Mouse (Mus musculus) layer of hippocampus, adult 8-10 months (tissue): ENCODE measurements around the gene Slc26a11. TPM values are rescaled to one million over a fixed set of nuclear protein-coding genes. Genes with fewer than 3 reads are reported as not detected.

ENCODE experiments used
- DNase-seq, 2 experiments: peaks; one replicate each; pipeline ENCODE4 v3.0.0; 2022; ENCODE audit warnings: low spot score in 2 of 2
- microRNA-seq, 2 experiments: library from miRNA; unstranded; fragments of <30 nt; microRNA quantifications; one replicate each; pipeline ENCODE4 v1.2.0; 2022
- total RNA-seq, 4 experiments: library from RNA; stranded (reverse); gene quantifications; 2 replicates each; pipeline ENCODE4 v1.2.4; 2022

Gene Slc26a11
- total RNA-seq, 4 experiments from 2014 or later = 6.0 to 6.9 (median 6.3) TPM

DNA sequence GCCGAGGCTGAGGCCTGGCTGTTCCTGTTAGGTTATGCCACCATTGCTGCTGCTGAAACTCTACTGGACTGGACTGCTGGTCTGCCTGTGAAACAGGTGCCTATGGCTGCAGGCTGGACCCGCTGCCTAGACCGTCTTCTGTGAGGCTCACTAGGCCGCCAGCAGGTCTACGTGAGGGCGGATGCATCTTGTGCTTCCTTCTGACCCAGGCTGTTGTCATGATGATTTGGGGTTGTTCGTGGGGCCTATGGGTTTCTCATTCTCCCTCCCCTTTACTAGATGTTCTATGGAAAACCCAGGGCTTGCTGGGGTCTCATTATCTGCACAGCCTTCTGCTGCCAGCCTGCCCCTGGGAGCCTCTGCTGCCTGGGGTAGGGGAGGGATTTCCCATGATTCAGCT lies 41.1 kb downstream of the Slc26a11 start:
- no peak for DNase-seq

DNA sequence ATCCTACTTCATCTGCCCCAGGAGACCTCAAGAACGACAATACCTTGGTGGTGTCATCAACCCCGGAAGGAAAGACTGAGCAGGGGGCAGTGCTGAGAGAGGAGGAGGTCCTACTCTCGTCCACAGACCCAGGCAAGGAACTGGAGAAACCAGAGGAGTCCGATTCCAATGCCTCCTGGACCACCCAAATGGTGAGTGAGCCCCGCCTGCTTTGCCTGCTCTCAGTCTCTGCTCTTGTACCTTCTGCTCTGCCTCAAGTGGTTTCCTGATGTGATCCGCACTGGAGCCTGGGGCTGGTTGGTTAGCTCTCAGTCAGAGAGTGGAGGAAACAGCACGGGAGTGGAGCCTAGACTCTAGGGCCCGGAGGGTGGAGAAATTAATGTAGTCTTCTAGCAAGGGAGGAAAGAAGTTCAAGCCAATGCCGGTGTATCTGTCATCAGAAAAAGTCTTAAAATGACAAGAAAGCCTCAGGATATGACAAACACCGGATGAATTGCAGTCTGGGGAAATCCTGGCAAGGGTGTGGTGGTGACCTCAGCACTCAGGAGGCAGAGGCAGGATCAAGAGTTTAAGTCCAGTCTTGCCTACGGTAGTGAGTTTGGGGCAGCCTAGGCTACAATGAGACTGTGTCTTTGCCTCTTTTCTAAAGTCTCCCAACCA lies 47.3 kb downstream of the Slc26a11 start:
- no peak for DNase-seq

DNA sequence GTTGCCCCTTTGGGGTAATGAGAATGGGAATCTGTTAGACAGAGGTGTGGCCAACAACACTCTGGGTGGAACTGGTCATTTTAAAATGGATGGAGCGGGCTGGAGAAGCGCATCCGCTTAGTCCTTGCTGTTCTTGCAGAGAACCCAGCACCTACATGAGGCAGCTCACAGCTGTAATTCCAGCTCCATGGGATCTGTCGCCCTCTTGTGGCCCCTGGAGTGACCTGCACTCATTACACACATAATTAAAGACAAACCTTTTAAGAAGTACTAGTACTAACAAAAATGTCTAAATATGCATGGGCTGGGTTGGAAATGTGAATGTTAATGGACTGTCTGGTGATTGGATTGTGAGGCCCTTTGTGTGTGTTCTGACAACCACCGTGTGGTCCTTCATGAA lies 49.3 kb downstream of the Slc26a11 start:
- no peak for DNase-seq

DNA sequence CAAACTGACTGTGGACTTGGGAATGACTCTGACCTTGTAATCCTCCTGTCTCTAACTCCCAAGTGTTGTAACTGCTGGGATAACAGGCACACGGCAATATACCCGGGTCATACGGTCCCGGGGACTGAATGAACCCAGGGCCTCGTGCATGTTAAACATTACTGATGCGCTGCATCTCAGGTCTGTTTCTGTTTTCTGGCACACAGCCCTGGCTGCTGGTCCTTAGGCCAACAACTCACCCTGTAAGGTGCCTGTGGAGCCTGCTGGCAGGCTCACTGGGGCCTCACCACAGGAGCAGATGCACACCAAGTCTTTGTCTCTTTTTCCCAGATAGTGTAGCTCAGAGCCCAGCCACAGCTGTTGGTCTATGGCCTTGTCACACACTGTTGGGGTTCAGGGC lies 52.0 kb downstream of the Slc26a11 start:
- DNase-seq = no peak

DNA sequence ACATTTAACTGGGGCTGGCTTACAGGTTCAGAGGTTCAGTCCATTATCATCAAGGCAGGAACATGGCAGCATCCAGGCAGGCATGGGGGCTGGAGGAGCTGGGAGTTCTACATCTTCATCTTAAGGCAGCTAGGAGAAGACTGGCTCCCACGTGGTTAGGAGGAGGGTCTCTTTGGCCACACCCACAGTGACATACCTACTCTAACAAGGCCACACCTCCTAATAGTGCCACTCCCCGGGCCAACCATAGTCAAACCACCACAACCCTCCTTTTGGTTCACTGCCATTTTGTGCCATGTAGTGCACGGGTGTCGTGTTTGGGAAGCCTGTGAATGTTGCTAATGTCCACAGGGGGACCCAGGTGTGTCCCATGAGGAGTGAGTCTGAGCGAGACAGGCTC lies 52.6 kb downstream of the Slc26a11 start:
- DNase-seq = no peak

DNA sequence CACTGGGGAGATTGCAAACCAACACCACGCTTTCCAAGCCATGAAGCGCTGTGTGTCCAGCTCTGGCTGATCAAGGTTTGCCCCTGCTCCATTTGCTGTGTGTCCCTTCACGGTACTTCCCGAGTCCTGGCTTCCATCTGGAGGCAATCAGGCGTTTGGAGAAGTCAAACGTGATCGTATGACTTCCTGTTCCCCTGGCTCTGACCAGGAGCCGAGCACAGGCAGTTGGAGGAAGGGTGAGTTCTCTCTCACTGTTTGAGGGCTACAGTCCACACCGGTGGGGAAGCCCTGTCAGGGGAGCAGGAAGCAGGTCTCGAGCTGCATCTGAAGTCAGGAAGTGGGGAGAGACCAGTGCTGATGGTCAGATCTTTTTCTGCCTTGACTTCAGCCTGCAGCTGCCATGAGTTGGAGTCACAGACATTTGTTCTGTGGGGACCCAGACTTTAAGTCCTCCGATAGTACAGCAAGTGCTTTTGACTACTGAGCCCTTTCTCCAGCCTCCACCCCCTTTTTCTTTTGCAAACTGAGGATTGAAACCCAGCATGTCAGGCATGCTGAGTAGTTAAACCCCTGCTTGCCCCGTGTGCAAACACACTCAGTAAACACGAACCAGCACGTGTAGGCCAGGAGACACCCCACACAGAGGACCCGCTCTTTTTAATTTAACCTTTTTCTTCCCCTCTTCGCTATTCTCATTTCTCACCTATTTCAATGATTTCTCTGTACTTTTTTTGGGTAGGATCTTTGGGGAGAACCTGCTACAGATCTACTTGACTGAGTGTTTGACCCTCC lies 64.2 kb downstream of the Slc26a11 start:
- DNase-seq = no peak

DNA sequence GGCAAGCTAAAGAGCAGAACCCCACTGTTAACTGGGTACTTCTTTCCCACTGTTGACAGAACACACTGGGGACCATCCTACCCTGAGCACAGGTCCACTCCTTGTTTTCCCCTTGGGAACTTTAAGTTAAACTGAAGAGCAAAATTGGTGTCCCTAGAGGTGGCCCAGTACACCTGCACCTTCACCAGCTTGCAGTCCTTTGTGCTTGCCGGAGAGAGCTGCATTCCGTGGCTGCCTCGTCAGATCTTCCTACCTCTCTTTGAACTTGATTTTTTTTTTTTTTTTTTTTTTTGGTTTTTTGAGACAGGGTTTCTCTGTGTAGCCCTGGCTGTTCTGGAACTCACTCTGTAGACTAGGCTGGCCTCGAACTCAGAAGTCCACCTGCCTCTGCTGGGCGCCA lies 65.1 kb downstream of the Slc26a11 start:
- DNase-seq = no peak

DNA sequence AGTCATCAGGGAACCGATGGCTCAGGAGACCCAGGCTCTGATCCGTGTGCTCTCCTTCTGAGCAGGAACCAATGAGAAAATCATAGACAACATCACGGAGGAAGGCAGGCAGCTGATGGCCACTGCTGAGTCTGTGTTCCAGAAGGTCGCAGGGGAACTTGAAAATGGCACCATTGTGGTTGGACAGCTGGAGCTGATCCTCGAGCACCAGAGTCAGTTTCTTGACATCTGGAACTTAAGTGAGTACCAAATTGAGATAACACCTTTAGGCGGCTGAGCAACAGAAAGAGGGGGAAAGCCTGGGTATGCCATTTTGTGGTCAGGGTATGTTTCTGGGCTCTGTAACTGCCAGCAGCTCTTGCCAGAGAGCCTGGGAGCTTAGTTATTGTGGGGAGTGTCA lies 72.1 kb downstream of the Slc26a11 start:
- no peak for DNase-seq

DNA sequence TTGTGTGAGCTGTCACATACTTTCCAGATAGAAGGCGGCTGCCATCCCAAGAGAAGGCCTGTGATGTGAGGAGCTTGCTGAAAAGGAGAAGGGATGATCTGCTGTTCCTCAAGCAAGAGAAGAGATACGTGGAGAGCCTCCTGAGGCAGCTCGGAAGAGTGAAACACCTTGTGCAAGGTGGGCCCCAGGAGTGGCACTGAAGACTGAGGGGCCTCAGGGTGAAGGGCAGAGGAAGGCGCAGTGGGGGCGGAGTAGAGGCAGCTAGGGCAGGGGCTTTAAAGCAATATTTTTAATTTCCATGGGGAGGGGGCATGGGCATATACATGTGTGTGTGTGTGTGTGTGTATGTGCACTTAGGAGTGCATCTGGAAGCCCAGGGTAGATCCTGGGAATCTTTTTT lies 72.6 kb downstream of the Slc26a11 start:
- no peak for DNase-seq

DNA sequence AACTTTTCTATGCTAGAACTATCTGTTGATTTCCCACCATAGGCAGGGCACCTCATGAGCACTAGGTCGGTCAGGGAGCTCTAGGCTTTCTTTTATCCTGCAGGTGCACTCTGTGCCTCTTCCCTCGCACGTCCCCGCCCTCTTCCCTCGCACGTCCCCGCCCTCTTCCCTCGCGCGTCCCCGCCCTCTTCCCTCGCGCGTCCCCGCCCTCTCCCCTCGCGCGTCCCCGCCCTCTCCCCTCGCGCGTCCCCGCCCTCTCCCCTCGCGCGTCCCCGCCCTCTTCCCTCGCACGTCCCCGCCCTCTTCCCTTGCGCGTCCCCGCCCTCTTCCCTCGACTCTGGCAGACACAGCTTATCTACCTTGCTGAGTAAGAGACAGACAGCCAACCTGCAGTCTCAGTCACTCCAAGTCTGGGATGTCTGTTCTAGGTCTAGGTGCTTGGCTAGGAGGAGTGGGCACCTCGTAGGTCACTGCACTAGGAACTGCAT lies 73.3 kb downstream of the Slc26a11 start:
- no peak for DNase-seq

Small RNA genes lying within 50 kb of the gene (microRNA-seq; reads per million reads assigned to microRNA genes)
- gene Mir1932 = 0 to 0.32 reads per million in 2 experiments

Other genes starting within 250 kb of the Slc26a11 start
- 10 to 100 TPM; 35.4 to 39.4 (median 36.7) TPM for gene Tbc1d16, start 127.1 kb upstream of the Slc26a11 start, total RNA-seq
- gene Ccdc40, start 127.0 kb upstream of the Slc26a11 start, total RNA-seq = 1 to 10 TPM; 1.6 to 3.1 (median 2.4) TPM
- 100 to 1,000 TPM; 336 to 359 (median 339) TPM for gene Gaa, start 87.7 kb upstream of the Slc26a11 start, total RNA-seq
- 10 to 100 TPM; 89.1 to 93.4 (median 90.6) TPM for gene Eif4a3, start 55.5 kb upstream of the Slc26a11 start, total RNA-seq
- under 1 TPM; 0.36 to 0.71 (median 0.52) TPM for gene Card14, start 47.8 kb upstream of the Slc26a11 start, total RNA-seq
- 1 to 10 TPM; 5.9 to 8.0 (median 7.0) TPM for gene Sgsh, start within 50 bp of the Slc26a11 start, total RNA-seq
- 1 to 10 TPM; 3.6 to 8.6 (median 6.1) TPM for gene Rnf213, start 37.5 kb downstream of the Slc26a11 start, total RNA-seq
- gene Endov, start 135.8 kb downstream of the Slc26a11 start, total RNA-seq = 10 to 100 TPM; 28.8 to 39.7 (median 32.2) TPM
- gene Nptx1, start 192.2 kb downstream of the Slc26a11 start, total RNA-seq = 100 to 1,000 TPM; 330 to 455 (median 386) TPM
- 10 to 100 TPM; 59.2 to 68.7 (median 63.5) TPM for gene Rptor, start 247.3 kb downstream of the Slc26a11 start, total RNA-seq